Mouse (Mus musculus) ZHBTc4 (cell line): ENCODE results near the gene Prg3.

Experiments
- DNase-seq: peaks from one replicate; pipeline ENCODE4 v3.0.0-alpha.2; 2011; ENCODE audit warnings: low read depth, low spot score

The Prg3 gene

DNA sequence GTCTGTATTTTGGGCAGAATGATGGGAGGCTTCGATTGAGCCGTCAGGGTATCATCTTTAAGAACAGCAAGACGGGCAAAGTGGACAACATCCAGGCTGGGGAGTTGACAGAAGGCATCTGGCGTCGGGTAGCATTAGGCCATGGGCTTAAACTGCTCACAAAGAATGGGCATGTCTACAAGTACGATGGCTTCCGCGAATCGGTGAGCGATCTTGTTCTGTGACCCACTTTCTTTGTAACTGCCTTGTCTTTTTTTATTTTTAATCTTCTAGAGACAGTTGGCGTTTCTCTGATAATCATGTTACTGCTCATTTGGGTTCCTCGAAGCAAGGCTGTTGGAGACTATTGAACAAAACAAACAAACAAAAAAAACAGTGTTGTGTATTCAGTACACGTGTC, 50.3 kb downstream of the Prg3 start:
- DNase-seq, result peak; percentile 15
